Mouse (Mus musculus) MEL (cell line): Measurements from ENCODE around the gene Ms4a4d.

Experiments used
- CTCF ChIP-seq, 3 experiments: IDR thresholded peaks in 2 of 3; conservative IDR thresholded peaks in 1 of 3; 2 replicates each; pipeline ENCODE4 v1.5.1; 2011 to 2012; ENCODE audit warnings: low read length in 3 of 3, low read depth in 2 of 3, mild to moderate bottlenecking in 2 of 3, improper control_type of control experiment in 1 of 3, inconsistent platforms in 1 of 3, mixed read lengths in 1 of 3, moderate library complexity in 1 of 3; ENCODE audit not compliant: control insufficient read depth in 1 of 3, insufficient read depth in 1 of 3, poor library complexity in 1 of 3, severe bottlenecking in 1 of 3
- GABPA ChIP-seq: IDR thresholded peaks from 2 replicates; pipeline ENCODE4 v1.6.1; 2012; ENCODE audit warnings: low read depth, mild to moderate bottlenecking, inconsistent platforms, low read length, improper control_type of control experiment, moderate library complexity
- MYB ChIP-seq: IDR thresholded peaks from 2 replicates; pipeline ENCODE4 v1.6.1; 2011; ENCODE audit warnings: mild to moderate bottlenecking, low read depth, low read length, improper control_type of control experiment
- POLR2A ChIP-seq, 2 experiments: IDR thresholded peaks; 2 replicates each; pipeline ENCODE4 v1.6.1; 2011 to 2012; ENCODE audit warnings: low read length in 2 of 2, mild to moderate bottlenecking in 2 of 2, control low read depth in 1 of 2, improper control_type of control experiment in 1 of 2, low read depth in 1 of 2, moderate library complexity in 1 of 2; ENCODE audit not compliant: control insufficient read depth in 1 of 2, insufficient read depth in 1 of 2, poor library complexity in 1 of 2
- POLR2AphosphoS2 ChIP-seq: IDR thresholded peaks from 2 replicates; pipeline ENCODE4 v1.6.1; 2011; ENCODE audit warnings: low read length, improper control_type of control experiment
- SMC3 ChIP-seq: IDR thresholded peaks from 2 replicates; pipeline ENCODE4 v1.6.1; 2011; ENCODE audit warnings: low read depth, low read length, improper control_type of control experiment
- USF1 ChIP-seq: IDR thresholded peaks from 2 replicates; pipeline ENCODE4 v1.6.1; 2014; ENCODE audit warnings: low read depth, mild to moderate bottlenecking, inconsistent platforms, low read length, improper control_type of control experiment, moderate library complexity

DNA sequence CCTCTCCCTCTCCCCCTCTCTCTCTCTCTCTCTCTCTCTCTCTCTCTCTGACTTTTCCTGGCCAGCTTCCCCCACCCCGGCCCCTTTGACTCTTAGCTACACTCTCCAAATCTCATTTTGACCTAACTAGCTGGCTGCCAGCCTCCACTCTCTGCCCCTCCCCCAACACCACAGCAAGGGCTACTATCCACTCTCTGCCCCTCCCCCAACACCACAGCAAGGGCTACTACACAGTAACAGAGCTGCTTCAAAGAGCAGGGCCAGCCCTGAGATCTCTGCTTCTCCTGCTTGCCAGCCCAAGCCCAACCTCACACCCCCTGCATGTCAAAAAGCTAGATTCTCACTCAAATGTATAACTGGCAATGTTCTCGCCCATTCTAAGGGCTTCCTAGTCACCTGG is 735 bp downstream of the Ms4a4d start:
- TF ChIP-seq POLR2A (IDR thresholded peaks at IDR 0.05; ENCODE audit: control insufficient read depth in 1 of 2, insufficient read depth in 1 of 2, low read depth in 1 of 2, low read length in 2 of 2, poor library complexity in 1 of 2): no peak
- no peak for TF ChIP-seq CTCF (IDR thresholded peaks at IDR 0.05 in 2 of 3, conservative IDR thresholded peaks at IDR 0.05 in 1 of 3; ENCODE audit: control insufficient read depth in 1 of 3, insufficient read depth in 1 of 3, low read depth in 2 of 3, low read length in 3 of 3, poor library complexity in 1 of 3, severe bottlenecking in 1 of 3)
- TF ChIP-seq SMC3: no peak
- no peak for TF ChIP-seq POLR2AphosphoS2
- no peak for TF ChIP-seq GABPA
- no peak for TF ChIP-seq MYB
- TF ChIP-seq USF1: no peak
